Mouse (Mus musculus): ENCODE results near the gene Fiz1.

DNA sequence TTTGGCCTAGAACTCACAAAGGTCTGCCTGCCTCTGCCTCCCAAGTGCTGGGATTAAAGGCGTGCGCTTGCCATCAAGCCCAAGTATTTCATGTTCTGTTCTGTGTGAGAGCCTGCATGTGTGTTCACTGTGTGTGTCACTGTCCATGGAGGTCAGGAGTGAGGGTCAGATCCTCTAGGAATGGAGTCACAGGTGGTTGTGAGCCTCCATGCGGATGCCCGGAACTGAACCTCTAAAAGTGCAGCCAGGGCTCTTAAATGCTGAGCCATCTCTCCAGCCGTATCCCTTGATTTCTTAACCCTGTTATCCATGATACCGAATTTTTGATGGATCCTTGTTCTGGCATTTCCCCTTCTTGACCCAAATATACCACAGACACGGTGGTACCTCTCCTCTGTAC is 22.5 kb upstream of the Fiz1 start:
- TF ChIP-seq CTCF (IDR thresholded peaks at IDR 0.05; ENCODE audit: low read depth): no peak
- no peak for TF ChIP-seq EP300 (optimal IDR thresholded peaks at IDR 0.05)

Measured in stomach, postnatal 0 days (tissue).